Mouse (Mus musculus): ENCODE data around the gene Nipbl.

GRCm38 (mm10) chr15:8325629-8326028, 118.6 kb downstream of the Nipbl start:
- TF ChIP-seq CTCF (IDR thresholded peaks at IDR 0.05; ENCODE audit: low read depth) (no peak), EP300 (IDR thresholded peaks at IDR 0.05; ENCODE audit: low read depth) (0 out of 2 replicates have a peak, but pooled peaks have one; percentile 22)

Measured in liver, embryonic 14.5 days (tissue).